Mouse (Mus musculus): ENCODE measurements around the gene Fos.
A peak's percentile ranks its signal among the peaks of the same experiment; 100 is the strongest.

Fos gene

GRCm38 (mm10) chr12:85473481-85474297 is at the start of gene Fos:
Fos (plus strand) TSS chr12:85473890.
- peak; percentile 79 for DNase-seq

- DNase-seq: no peak
Measured at GRCm38 (mm10) chr12:85425721-85426120, 48.0 kb upstream of the Fos start.

GRCm38 (mm10) chr12:85426126-85426525 is 47.6 kb upstream of the Fos start:
- DNase-seq: no peak

GRCm38 (mm10) chr12:85427802-85428201 is 45.9 kb upstream of the Fos start:
- DNase-seq: no peak

- no peak for DNase-seq
Measured at GRCm38 (mm10) chr12:85429999-85430398, 43.7 kb upstream of the Fos start.

- no peak for DNase-seq
Measured at GRCm38 (mm10) chr12:85430434-85430833, 43.3 kb upstream of the Fos start.

GRCm38 (mm10) chr12:85433850-85434249 is 39.8 kb upstream of the Fos start:
- DNase-seq: no peak

GRCm38 (mm10) chr12:85434526-85434925 is 39.2 kb upstream of the Fos start:
- DNase-seq: no peak

GRCm38 (mm10) chr12:85436021-85436621 is 37.6 kb upstream of the Fos start:
- peak; percentile 74 for DNase-seq

GRCm38 (mm10) chr12:85437172-85437876 is 36.4 kb upstream of the Fos start:
- DNase-seq: no peak

- DNase-seq: no peak
Measured at GRCm38 (mm10) chr12:85443456-85443855, 30.2 kb upstream of the Fos start.

GRCm38 (mm10) chr12:85444646-85445045 is 29.0 kb upstream of the Fos start:
- DNase-seq: no peak

- DNase-seq: no peak
Measured at GRCm38 (mm10) chr12:85447009-85447408, 26.7 kb upstream of the Fos start.

GRCm38 (mm10) chr12:85447490-85447889 is 26.2 kb upstream of the Fos start:
- DNase-seq: no peak

GRCm38 (mm10) chr12:85449478-85449877 is 24.2 kb upstream of the Fos start:
- DNase-seq: no peak

- no peak for DNase-seq
Measured at GRCm38 (mm10) chr12:85451693-85452491, 21.8 kb upstream of the Fos start.

GRCm38 (mm10) chr12:85455065-85456058 is 18.3 kb upstream of the Fos start:
- DNase-seq: peak; percentile 95

- DNase-seq: no peak
Measured at GRCm38 (mm10) chr12:85456276-85456675, 17.4 kb upstream of the Fos start.

- DNase-seq: no peak
Measured at GRCm38 (mm10) chr12:85456966-85457505, 16.7 kb upstream of the Fos start.

GRCm38 (mm10) chr12:85459820-85460219 is 13.9 kb upstream of the Fos start:
- DNase-seq: no peak

GRCm38 (mm10) chr12:85461913-85462663 is 11.6 kb upstream of the Fos start:
- no peak for DNase-seq
